Mouse (Mus musculus) liver, embryonic 14.5 days (tissue): ENCODE data around the gene Ccnt1. TPM values are rescaled to one million over a fixed set of nuclear protein-coding genes. Genes with fewer than 3 reads are reported as not detected.

Experiments used
- ATAC-seq: fragments of 200-750 bp; cut with Nextera tagmentation; 2 replicates; pipeline ENCODE4 v1.8.0; 2017; ENCODE audit warnings: moderate number of reproducible peaks, mild to moderate bottlenecking, moderate library complexity; ENCODE audit not compliant: insufficient read depth
- DNase-seq, 3 experiments: peaks; one replicate each; pipeline ENCODE4 v3.0.0-alpha.2; 2012 to 2013; ENCODE audit warnings: low read depth in 3 of 3, low spot score in 3 of 3
- H3K27ac ChIP-seq: fragments of 300-500 bp; sonication (generic); 2 replicates; pipeline ENCODE4 v1.5.1; 2014; ENCODE audit warnings: moderate library complexity, mild to moderate bottlenecking, control low read depth, inconsistent platforms
- H3K27me3 ChIP-seq: fragments of 300-500 bp; sonication (generic); 2 replicates; pipeline ENCODE4 v1.6.1; 2014; ENCODE audit warnings: mild to moderate bottlenecking, low read length, moderate library complexity; ENCODE audit not compliant: control insufficient read depth, insufficient read depth
- H3K36me3 ChIP-seq: fragments of 300-500 bp; sonication (generic); replicated peaks from 2 replicates; pipeline ENCODE4 v1.6.1; 2014; ENCODE audit warnings: low read depth; ENCODE audit not compliant: control insufficient read depth, insufficient read depth
- H3K4me1 ChIP-seq, 2 experiments: fragments of 200-500 bp in 1 of 2; fragments of 300-500 bp in 1 of 2; sonication (generic) in 1 of 2; replicated peaks; 2 replicates each; pipeline ENCODE4 v1.6.1; 2012 to 2014; ENCODE audit warnings: antibody characterized with exemption in 1 of 2, inconsistent platforms in 1 of 2, low read length in 1 of 2; ENCODE audit not compliant: control insufficient read depth in 2 of 2, insufficient read depth in 2 of 2
- H3K4me2 ChIP-seq: fragments of 300-500 bp; sonication (generic); 2 replicates; pipeline ENCODE4 v1.6.1; 2014; ENCODE audit warnings: low read depth, mild to moderate bottlenecking, control low read depth, moderate library complexity
- H3K4me3 ChIP-seq, 2 experiments: fragments of 200-500 bp in 1 of 2; fragments of 300-500 bp in 1 of 2; sonication (generic) in 1 of 2; 2 replicates each; pipeline ENCODE4 v1.5.1; 2012 to 2014; ENCODE audit warnings: low read depth in 2 of 2, low read length in 2 of 2, mild to moderate bottlenecking in 2 of 2, control low read depth in 1 of 2, inconsistent platforms in 1 of 2, moderate library complexity in 1 of 2; ENCODE audit not compliant: insufficient read depth in 1 of 2
- H3K9ac ChIP-seq: fragments of 300-500 bp; sonication (generic); replicated peaks from 2 replicates; pipeline ENCODE4 v1.6.1; 2014; ENCODE audit warnings: mild to moderate bottlenecking, control low read depth, moderate library complexity
- H3K9me3 ChIP-seq: fragments of 300-500 bp; sonication (generic); 2 replicates; pipeline ENCODE4 v1.6.1; 2016; ENCODE audit warnings: low read length, mixed read lengths; ENCODE audit not compliant: control insufficient read depth
- CTCF ChIP-seq: IDR thresholded peaks from 2 replicates; pipeline ENCODE4 v1.5.1; 2016; ENCODE audit warnings: antibody characterized with exemption, low read depth, control low read depth
- EP300 ChIP-seq: IDR thresholded peaks from 2 replicates; pipeline ENCODE4 v1.6.1; 2016; ENCODE audit warnings: antibody characterized with exemption, low read depth
- WGBS: fragments of 180-500 bp; shearing (Covaris S2); extraction: QIAGEN DNeasy Blood & Tissue Kit; methylation state at CpG from one replicate; pipeline ENCODE4 v1.1.7; 2014; ENCODE audit not compliant: insufficient replicate concordance; 5-methylcytosine and 5-hydroxymethylcytosine counted together
- polyA plus RNA-seq, 2 experiments: library from polyadenylated mRNA; depleted of rRNA in 1 of 2; stranded (reverse) in 1 of 2; unstranded in 1 of 2; fragments of >200 nt; fragmentation: Nextera tagmentation in 1 of 2; extraction: Ambion mirVana in 1 of 2; gene quantifications; 2 replicates each; pipeline versions ENCODE4 v1.2.1 to v1.2.3; 2012 to 2014

The Ccnt1 gene
- polyA plus RNA-seq, 2 experiments: 8.2 to 23.7 TPM

DNA sequence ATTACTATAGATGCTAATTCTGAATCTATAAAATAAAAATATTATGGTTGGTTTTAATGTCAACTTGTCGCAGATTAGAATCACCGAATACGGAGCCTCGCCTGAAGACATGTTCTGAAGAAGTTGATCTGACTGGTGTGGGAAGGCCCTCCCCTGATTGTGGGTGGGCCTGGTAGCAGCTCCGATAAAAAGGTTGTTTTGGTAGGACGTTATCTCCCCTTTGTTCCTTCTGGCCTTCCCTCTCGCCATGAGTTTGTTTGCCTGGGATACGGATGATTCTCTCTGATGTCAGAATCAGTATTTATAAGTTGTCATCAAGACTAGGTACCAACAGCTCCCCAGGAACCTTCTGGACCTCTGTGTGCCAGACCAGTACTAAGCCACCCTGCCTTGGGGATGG, 58.5 kb downstream of the Ccnt1 start:
- no peak overlapping the region for H3K9ac ChIP-seq
- no peaks in the 10 kb centered on the region for H3K27me3 ChIP-seq
- no peak overlapping the region for H3K4me3 ChIP-seq
- H3K4me1 ChIP-seq: peaks cover 0 to 3% of the 10 kb centered on the region in 2 experiments; a peak in 2 of 4 replicates
- ATAC-seq (no peak), DNase-seq (no peak)
- H3K9me3 ChIP-seq: no peaks in the 10 kb centered on the region
- no peak overlapping the region for H3K4me2 ChIP-seq
- no peak overlapping the region for H3K27ac ChIP-seq
- no peaks in the 10 kb centered on the region for H3K36me3 ChIP-seq
- no peak for TF ChIP-seq CTCF
- no peak for TF ChIP-seq EP300
- 34% methylated on average over 8 of the region's 8 CpGs for WGBS

DNA sequence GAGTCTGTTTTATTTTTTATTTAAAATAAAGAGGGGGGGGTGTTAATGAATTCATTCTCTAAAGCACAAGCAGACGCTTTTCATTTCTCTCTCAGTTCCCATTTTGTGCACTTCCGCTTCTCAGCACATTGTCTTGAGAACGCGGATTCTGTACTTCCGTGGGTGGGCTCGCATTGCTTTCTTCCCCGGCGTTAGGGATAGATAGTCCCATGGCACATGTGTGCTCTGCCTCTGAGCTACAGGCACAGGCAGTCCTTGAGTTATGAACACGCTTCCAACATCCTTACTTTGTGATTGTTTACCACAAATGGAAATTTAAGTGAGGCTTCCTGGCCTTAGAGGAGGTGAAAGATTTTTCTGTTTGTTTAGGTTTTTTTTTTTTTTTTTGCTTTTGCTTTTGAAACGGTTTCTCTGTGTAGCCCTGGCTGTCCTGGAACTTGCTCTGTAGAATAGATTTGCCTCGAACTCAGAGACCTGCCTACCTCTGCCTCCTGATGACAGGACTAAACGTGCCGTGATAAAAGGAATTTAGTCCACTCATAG, 59.3 kb downstream of the Ccnt1 start:
- no peak for TF ChIP-seq EP300
- TF ChIP-seq CTCF: no peak
- no peak overlapping the region for H3K27ac ChIP-seq
- H3K4me2 ChIP-seq: peak overlapping the region; percentile 59
- DNase-seq (no peak), ATAC-seq (no peak)
- no peaks in the 10 kb centered on the region for H3K27me3 ChIP-seq
- WGBS: 38% methylated on average over 13 of the region's 13 CpGs
- H3K4me1 ChIP-seq: peaks cover 0 to 3% of the 10 kb centered on the region in 2 experiments; a peak in 2 of 4 replicates
- no peaks in the 10 kb centered on the region for H3K9me3 ChIP-seq
- no peak overlapping the region for H3K9ac ChIP-seq
- H3K4me3 ChIP-seq: no peak overlapping the region
- H3K36me3 ChIP-seq: no peaks in the 10 kb centered on the region

DNA sequence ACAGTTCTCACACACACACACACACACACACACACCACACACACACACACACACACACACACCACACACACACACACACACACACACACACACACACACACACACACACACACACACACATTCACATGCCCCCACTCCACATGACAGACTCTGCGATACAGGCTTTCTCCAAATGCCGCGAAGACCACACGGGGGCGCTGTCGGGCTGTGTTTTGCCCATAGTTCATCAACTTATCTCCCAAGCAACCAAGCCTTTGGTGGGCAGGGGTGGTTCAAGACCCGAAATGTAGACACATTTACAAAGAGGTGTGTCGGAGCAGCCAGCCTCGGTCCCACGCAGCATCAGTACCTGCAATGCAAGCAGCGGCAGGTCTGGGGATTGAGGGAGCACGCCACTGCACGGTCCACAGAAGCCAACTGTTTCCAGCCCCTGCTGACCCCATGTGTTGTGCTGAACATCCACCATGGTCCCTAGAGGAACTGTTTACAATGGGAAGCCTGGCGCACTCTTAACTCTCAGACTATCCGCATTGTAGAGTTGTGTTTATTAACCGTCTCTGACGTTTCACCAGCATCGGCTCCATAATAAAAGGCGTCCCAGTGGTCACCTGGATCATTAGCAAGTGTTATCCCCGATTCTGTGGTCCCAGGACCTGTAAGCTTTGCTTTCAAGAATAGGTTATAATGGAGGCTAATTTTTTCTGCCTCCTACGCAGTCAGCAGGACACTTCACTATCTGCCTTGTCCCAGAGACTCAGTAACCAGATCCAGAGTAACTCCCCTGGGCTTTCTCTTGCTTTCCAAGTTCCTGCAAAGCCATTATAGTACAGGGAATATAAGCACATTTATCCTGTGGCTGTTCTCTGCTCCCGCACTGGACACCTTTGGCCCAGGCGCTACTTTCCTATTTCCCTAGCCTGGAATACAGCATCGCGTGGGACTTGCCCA, 60.0 kb downstream of the Ccnt1 start:
- no peak; the same call in none of the 2 replicates for ATAC-seq
- TF ChIP-seq EP300 (no peak), CTCF (peak; percentile 95)

DNA sequence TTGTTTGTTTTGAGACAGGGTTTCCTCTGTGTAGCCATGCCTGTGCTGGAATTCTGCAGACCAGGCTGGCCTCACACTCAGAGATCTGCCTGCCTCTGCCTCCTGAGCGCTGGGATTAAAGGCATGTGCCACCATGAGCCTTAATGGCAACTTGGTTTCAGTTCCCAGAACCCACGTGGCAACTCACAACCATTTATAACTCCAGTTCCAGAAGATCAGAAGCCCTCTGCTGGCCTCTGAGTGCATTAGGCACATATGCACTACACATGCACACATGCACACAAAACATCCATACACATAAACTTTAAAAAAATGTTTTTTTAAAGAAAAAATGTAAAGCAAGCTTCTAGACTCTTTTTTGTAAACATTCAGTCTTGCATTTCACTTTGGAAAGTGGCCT, 61.3 kb downstream of the Ccnt1 start:
- H3K9ac ChIP-seq: no peak overlapping the region
- ATAC-seq (no peak), DNase-seq (no peak)
- H3K4me3 ChIP-seq: no peak overlapping the region
- peaks cover 0 to 3% of the 10 kb centered on the region in 2 experiments; a peak in 2 of 4 replicates for H3K4me1 ChIP-seq
- H3K36me3 ChIP-seq: no peaks in the 10 kb centered on the region
- WGBS: 37% methylated on average over 2 of the region's 2 CpGs
- no peaks in the 10 kb centered on the region for H3K9me3 ChIP-seq
- TF ChIP-seq EP300: no peak
- TF ChIP-seq CTCF: no peak
- H3K27me3 ChIP-seq: no peaks in the 10 kb centered on the region; the same call in 1 of the 2 replicates
- H3K4me2 ChIP-seq: no peak overlapping the region
- H3K27ac ChIP-seq: no peak overlapping the region

More for the DNA sequence above, 60.0 kb downstream of the Ccnt1 start:
- H3K4me3 ChIP-seq: peak overlapping the region in 1 of 2 experiments; percentile 23; a peak in 1 of 4 replicates
- DNase-seq: peak; percentile 49 to 62 (median 58)
- peak overlapping the region; percentile 59 for H3K4me2 ChIP-seq
- H3K27me3 ChIP-seq: no peaks in the 10 kb centered on the region; the same call in 1 of the 2 replicates
- H3K9ac ChIP-seq: no peak overlapping the region
- no peaks in the 10 kb centered on the region for H3K9me3 ChIP-seq
- 28% methylated on average over 25 of the region's 25 CpGs for WGBS
- no peak overlapping the region for H3K27ac ChIP-seq
- no peaks in the 10 kb centered on the region for H3K36me3 ChIP-seq
- H3K4me1 ChIP-seq: peaks cover 0 to 3% of the 10 kb centered on the region in 2 experiments; a peak in 2 of 4 replicates

DNA sequence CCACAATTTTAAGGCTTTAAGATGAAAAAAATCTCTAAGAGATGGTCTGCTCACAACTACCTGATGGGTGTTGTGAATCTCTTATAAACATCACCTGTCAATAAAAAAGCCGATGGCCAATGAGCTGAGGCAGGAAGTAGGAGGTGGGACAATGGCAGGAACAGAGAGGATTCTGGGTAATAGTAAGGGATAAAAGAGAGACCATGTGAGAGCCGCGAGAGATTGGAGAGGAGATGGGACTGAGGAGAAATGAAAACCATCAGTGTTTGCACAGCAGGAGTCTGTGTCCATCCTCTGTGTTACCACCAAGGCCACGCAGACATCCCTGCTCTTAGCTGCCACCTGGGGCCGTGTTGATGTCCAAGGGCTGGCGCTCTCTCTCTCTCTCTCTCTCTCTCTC, 63.4 kb downstream of the Ccnt1 start:
- Histone ChIP-seq H3K9ac (no peak overlapping the region), H3K27me3 (no peaks in the 10 kb centered on the region; the same call in 1 of the 2 replicates), H3K4me1 (peaks cover 0 to 2% of the 10 kb centered on the region in 2 experiments; a peak in 2 of 4 replicates), H3K4me3 (no peak overlapping the region), H3K4me2 (no peak overlapping the region), H3K9me3 (no peaks in the 10 kb centered on the region), H3K27ac (no peak overlapping the region), H3K36me3 (no peaks in the 10 kb centered on the region)
- ATAC-seq (no peak), DNase-seq (no peak)
- TF ChIP-seq CTCF (no peak), EP300 (no peak)
- WGBS: 78% methylated on average over 6 of the region's 6 CpGs
